Mouse (Mus musculus) lung, postnatal 0 days (tissue): ENCODE results near the gene Ppm1l.

ENCODE experiments used
- CTCF ChIP-seq: IDR thresholded peaks from 2 replicates; pipeline ENCODE4 v1.5.1; 2016; ENCODE audit warnings: antibody characterized with exemption, mild to moderate bottlenecking
- EP300 ChIP-seq: IDR thresholded peaks from 2 replicates; pipeline ENCODE4 v1.6.1; 2016; ENCODE audit warnings: antibody characterized with exemption, mild to moderate bottlenecking, control low read depth

GRCm38 (mm10) chr3:69317251-69318125 lies 827 bp downstream of the Ppm1l start:
- TF ChIP-seq EP300 (no peak), CTCF (no peak)
